Mouse (Mus musculus) limb, embryonic 12.5 days (tissue): ENCODE results near the gene Arhgap32. TPM values are rescaled to one million over a fixed set of nuclear protein-coding genes. Genes with fewer than 3 reads are reported as not detected.

Experiments used
- ATAC-seq: fragments of 200-750 bp; cut with Nextera tagmentation; 2 replicates; pipeline ENCODE4 v1.8.0; 2017; ENCODE audit warnings: low read depth, moderate TSS enrichment; ENCODE audit not compliant: insufficient number of reproducible peaks, insufficient read depth, low FRiP score, low TSS enrichment
- H3K27ac ChIP-seq: fragments of 300-500 bp; sonication (generic); 2 replicates; pipeline ENCODE4 v1.5.1; 2016; ENCODE audit warnings: mild to moderate bottlenecking, moderate library complexity
- H3K27me3 ChIP-seq: fragments of 300-500 bp; sonication (generic); 2 replicates; pipeline ENCODE4 v1.6.1; 2016; ENCODE audit warnings: mild to moderate bottlenecking, moderate library complexity
- H3K36me3 ChIP-seq: fragments of 300-500 bp; sonication (generic); 2 replicates; pipeline ENCODE4 v1.6.1; 2016; ENCODE audit warnings: mild to moderate bottlenecking, moderate library complexity
- H3K4me1 ChIP-seq: fragments of 300-500 bp; sonication (generic); replicated peaks from 2 replicates; pipeline ENCODE4 v1.6.1; 2016
- H3K4me2 ChIP-seq: fragments of 300-500 bp; sonication (generic); 2 replicates; pipeline ENCODE4 v1.6.1; 2016; ENCODE audit warnings: mild to moderate bottlenecking, moderate library complexity
- H3K4me3 ChIP-seq: fragments of 300-500 bp; sonication (generic); replicated peaks from 2 replicates; pipeline ENCODE4 v1.5.1; 2016; ENCODE audit warnings: mild to moderate bottlenecking
- H3K9ac ChIP-seq: fragments of 300-500 bp; sonication (generic); replicated peaks from 2 replicates; pipeline ENCODE4 v1.6.1; 2016; ENCODE audit warnings: mild to moderate bottlenecking, moderate library complexity
- H3K9me3 ChIP-seq: fragments of 300-500 bp; sonication (generic); 2 replicates; pipeline ENCODE4 v1.6.1; 2016; ENCODE audit warnings: mild to moderate bottlenecking, moderate library complexity
- WGBS: fragments of 180-500 bp; shearing (Covaris S2); methylation state at CpG from one replicate; pipeline ENCODE4 v1.1.7; 2016; 5-methylcytosine and 5-hydroxymethylcytosine counted together
- polyA plus RNA-seq: library from polyadenylated mRNA; unstranded; fragments of >200 nt; fragmentation: Nextera tagmentation; extraction: Ambion mirVana; gene quantifications from 2 replicates; pipeline ENCODE4 v1.2.1, GENCODE M21; 2016

Arhgap32 gene
- polyA plus RNA-seq, 1 experiment from 2014 or later, result 4.2 TPM

DNA sequence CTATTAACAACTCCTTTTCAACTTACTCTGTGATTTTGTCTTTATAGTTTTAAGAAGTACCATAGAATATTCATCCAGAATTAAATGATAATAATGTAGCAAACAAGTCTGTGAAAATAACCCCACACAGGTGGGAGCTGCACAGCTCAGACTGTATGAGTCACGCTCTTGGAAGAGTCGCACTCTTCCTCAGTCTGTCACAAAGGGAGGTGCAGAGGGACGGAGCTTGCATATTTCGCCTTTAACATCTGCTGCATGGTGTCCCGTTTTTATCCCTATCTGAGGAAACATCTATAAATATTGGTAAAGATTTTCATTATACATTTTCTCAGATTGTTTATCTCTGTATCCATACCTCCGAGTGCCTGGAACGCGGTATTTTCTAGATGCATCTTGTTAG, 91.2 kb downstream of the Arhgap32 start:
- Histone ChIP-seq H3K4me3 (no peak overlapping the region), H3K9me3 (no peaks in the 10 kb centered on the region)
- no peak for ATAC-seq

DNA sequence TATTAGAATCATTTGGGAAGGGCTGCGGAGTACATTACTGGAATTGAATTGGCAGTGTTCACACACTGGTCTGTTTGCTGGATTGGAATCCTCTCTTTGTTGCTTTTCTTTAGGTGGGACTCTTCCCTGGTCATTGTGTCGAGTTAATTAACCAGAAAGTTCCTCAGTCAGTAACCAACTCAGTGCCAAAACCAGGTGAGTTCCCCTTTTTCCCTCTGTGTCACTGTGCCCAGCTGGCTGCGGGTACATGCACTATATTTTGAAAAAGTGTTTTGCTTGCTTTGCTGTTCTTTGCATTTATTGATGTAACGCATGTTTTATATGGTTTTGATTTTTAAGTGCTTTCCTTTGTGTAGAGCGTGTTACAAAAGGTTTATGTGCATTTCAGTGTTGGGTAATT, 92.1 kb downstream of the Arhgap32 start:
- Histone ChIP-seq H3K27me3 (no peaks in the 10 kb centered on the region), H3K4me3 (no peak overlapping the region), H3K4me1 (no peaks in the 10 kb centered on the region), H3K36me3 (no peaks in the 10 kb centered on the region), H3K9ac (no peak overlapping the region), H3K4me2 (no peak overlapping the region), H3K9me3 (no peaks in the 10 kb centered on the region), H3K27ac (no peak overlapping the region)
- WGBS, result 86% methylated on average over 5 of the region's 5 CpGs
- ATAC-seq, result no peak

More for the DNA sequence above, 91.2 kb downstream of the Arhgap32 start:
- WGBS, result 91% methylated on average over 8 of the region's 8 CpGs
- Histone ChIP-seq H3K9ac (no peak overlapping the region), H3K4me2 (no peak overlapping the region), H3K4me1 (no peaks in the 10 kb centered on the region), H3K27ac (no peak overlapping the region), H3K36me3 (no peaks in the 10 kb centered on the region), H3K27me3 (no peaks in the 10 kb centered on the region)

DNA sequence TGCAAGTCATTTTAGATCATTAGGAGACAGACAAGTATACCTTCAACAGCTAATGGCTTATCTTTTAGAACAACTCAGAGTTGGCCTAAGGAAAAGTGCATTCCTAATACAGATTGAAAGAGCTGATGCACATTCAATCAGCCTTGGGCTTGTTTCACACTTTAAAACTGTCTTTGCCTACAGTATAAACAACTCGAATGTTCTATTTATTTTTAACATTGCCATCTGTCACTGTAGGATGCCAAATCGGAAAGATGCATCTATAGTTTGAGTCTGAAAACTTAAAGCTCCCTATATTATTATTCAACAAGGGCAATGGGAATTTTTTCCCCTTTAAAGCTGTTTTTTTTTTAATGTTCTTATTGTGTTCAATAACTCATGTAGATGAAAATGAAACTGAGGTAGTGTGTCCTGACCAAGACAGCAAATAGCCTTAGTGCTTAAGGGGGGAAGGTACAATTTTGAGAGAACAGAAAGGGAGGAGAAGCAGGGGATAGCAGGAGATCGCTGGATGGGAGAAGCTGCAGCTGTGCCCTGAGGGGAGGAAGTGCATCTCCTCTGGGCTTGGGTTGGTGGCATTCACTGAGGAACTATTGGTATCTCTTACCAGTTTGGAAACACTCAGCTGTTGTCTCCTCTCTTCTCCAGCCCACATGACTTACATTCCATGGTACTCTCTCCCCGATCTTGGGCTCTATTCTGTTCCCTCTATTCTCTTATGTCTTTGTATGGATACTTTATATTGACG, 101.1 kb downstream of the Arhgap32 start:
- 80% methylated on average over 5 of the region's 5 CpGs for WGBS
- Histone ChIP-seq H3K9me3 (no peaks in the 10 kb centered on the region), H3K36me3 (no peaks in the 10 kb centered on the region), H3K4me3 (no peak overlapping the region), H3K27me3 (no peaks in the 10 kb centered on the region), H3K4me1 (no peaks in the 10 kb centered on the region), H3K9ac (no peak overlapping the region), H3K27ac (no peak overlapping the region), H3K4me2 (no peak overlapping the region)
- ATAC-seq, result no peak

DNA sequence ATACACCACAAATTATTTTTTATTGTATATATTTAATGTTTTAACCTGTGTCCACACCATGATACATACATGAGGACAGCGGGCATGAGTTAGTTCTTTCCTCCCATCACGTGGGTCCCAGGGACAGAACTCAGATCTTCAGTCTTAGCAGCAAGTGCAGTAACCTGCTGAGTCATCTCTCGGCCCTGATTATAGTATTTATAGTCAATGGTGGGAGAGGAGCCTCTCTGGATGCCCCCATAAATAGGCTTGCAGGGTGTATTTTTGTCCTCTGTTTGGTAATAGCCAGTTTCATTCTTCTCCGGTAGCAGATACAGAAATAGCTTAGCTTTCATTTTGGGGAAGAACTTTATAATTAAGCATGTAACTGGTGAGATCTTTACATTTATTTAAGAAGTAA, 103.5 kb downstream of the Arhgap32 start:
- H3K27ac ChIP-seq, result no peak overlapping the region
- no peak for ATAC-seq
- 81% methylated on average over 4 of the region's 4 CpGs for WGBS

DNA sequence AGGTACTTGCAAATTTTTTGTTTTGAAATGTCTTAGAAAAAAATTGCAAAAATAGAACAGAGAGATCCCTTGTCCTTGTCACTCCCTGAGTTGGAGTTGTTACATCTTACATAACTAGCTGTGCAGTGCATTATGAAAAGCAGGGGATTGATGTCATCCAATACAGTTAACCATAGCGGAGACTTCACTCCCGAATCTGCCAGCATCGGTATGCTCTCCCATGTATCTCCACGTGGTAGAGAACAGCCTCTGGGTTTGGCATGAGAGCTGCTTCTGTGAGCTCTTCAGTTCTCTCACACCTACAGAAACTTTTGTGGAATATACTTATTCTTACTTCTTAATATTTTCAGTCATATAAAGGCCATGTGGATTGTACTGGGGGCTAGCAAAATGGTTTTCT, 106.2 kb downstream of the Arhgap32 start:
- no peaks in the 10 kb centered on the region for H3K27me3 ChIP-seq
- H3K9me3 ChIP-seq, result no peaks in the 10 kb centered on the region
- no peak overlapping the region for H3K4me3 ChIP-seq
- H3K36me3 ChIP-seq, result no peaks in the 10 kb centered on the region
- no peak overlapping the region for H3K27ac ChIP-seq
- H3K4me1 ChIP-seq, result peaks cover 8% of the 10 kb centered on the region
- no peak overlapping the region for H3K4me2 ChIP-seq
- no peak overlapping the region for H3K9ac ChIP-seq
- 83% methylated on average over 4 of the region's 4 CpGs for WGBS
- ATAC-seq, result no peak

More for the DNA sequence above, 103.5 kb downstream of the Arhgap32 start:
- H3K4me2 ChIP-seq, result no peak overlapping the region
- H3K9ac ChIP-seq, result no peak overlapping the region
- no peaks in the 10 kb centered on the region for H3K36me3 ChIP-seq
- no peaks in the 10 kb centered on the region for H3K9me3 ChIP-seq
- no peak overlapping the region for H3K4me3 ChIP-seq
- no peaks in the 10 kb centered on the region for H3K27me3 ChIP-seq
- H3K4me1 ChIP-seq, result peaks cover 8% of the 10 kb centered on the region

DNA sequence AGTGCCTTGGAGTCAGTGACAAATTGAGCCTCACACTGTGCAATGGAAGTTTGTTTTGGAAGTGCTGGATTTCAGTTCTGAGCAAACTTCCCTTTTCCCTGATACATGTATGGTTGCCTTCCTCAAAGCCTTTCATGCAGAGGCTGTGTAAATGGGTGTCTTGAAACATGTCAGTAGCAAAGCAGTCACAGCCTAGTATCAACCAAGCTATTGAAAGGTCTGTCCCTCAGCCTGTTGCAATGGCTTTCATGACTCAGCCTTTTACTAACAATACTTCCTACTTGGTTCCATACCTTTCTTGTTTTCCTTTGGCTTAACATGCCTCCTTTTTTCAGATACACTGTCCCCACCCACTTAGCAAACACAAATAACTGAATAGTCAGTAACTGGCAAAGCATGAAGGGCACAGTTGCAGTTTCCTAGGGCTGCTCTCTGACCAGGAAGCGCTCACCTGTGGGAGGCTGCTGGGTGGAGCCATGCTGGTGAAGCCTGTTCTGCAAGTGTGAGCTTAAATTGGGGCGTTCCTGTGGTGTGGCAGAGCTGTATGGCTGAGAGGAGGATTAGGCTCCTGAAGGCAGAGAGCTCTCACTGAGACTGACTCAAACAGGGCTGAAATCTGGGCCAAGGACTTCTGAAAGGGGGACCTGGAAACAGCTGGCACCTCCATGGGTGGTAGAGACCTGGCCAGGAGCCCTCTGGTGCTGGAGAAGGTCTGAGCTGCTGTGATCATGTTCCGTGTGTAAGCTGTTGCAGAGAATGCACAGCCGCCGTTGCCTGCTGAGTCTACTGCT, 108.0 kb downstream of the Arhgap32 start:
- Histone ChIP-seq H3K36me3 (no peaks in the 10 kb centered on the region), H3K27ac (no peak overlapping the region), H3K9ac (no peak overlapping the region), H3K27me3 (no peaks in the 10 kb centered on the region), H3K4me1 (peaks cover 8% of the 10 kb centered on the region), H3K9me3 (no peaks in the 10 kb centered on the region), H3K4me3 (no peak overlapping the region), H3K4me2 (no peak overlapping the region)
- 34% methylated on average over 5 of the region's 5 CpGs for WGBS
- no peak; the same call in 1 of the 2 replicates for ATAC-seq

DNA sequence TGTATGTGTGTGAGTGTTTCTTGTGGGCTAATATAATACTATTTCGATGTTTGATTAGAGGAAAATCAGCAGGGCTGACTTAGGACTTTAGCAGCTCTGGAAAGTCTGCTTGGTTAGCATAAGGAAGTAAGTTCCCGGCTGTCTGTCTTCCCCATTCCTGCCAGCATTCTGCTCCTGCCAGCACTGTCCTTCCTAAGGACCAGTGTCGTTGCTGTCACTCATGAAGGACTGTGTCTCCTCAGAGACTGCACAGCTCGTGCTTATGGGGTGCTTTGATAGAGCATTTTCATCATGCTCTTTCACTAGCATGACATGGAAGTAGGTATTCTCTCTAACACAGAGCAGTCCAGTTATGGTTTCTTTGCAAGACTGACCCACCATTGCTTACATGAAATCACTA, 109.0 kb downstream of the Arhgap32 start:
- H3K9me3 ChIP-seq, result no peaks in the 10 kb centered on the region
- no peak overlapping the region for H3K4me2 ChIP-seq
- no peak overlapping the region for H3K4me3 ChIP-seq
- 75% methylated on average over 4 of the region's 4 CpGs for WGBS
- H3K4me1 ChIP-seq, result peaks cover 8% of the 10 kb centered on the region
- H3K27ac ChIP-seq, result no peak overlapping the region
- no peaks in the 10 kb centered on the region for H3K36me3 ChIP-seq
- ATAC-seq, result no peak
- H3K9ac ChIP-seq, result no peak overlapping the region
- H3K27me3 ChIP-seq, result no peaks in the 10 kb centered on the region

DNA sequence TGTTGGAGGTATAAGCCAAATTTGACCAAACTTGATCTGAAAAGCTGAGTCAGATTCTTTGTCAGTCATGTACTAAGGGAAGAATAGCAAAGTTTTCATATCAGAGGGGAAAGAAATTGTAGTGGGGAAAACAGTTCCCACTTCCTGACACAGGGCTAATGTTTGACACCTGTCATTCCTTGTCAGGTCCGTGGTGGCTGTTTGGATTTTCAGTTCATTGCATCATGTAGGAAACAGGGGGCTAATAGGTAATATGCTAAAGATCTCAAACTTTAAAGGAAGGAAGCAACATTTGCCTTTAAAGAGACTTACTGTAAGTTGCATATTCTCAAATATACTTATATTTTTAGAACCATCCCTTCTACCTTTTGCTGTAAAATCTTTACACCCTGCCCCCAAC, 109.6 kb downstream of the Arhgap32 start:
- 68% methylated on average over 1 of the region's 1 CpGs for WGBS
- H3K9ac ChIP-seq, result no peak overlapping the region
- no peak overlapping the region for H3K4me3 ChIP-seq
- H3K4me1 ChIP-seq, result peaks cover 8% of the 10 kb centered on the region
- no peak overlapping the region for H3K4me2 ChIP-seq
- no peak for ATAC-seq
- no peaks in the 10 kb centered on the region for H3K27me3 ChIP-seq
- no peaks in the 10 kb centered on the region for H3K9me3 ChIP-seq
- no peaks in the 10 kb centered on the region for H3K36me3 ChIP-seq
- no peak overlapping the region for H3K27ac ChIP-seq

DNA sequence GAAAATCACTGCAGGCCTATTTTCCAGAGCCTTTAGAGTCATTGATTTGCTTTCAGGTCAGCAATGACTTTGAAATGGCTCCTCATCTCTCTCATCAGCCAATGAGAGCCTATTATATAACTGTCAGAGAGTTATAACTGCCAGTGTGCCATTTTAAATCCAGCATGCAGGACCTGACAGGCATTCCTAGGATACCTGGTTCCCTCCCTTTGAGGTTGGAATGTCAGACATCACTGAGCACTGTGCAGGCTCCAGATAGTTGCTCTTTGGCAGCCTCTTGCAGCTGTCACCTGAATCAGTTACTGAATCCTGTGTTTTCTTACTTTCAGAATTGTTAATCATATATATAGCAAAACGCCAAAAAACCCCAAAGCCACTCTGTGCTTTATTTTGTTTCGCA, 111.1 kb downstream of the Arhgap32 start:
- H3K27ac ChIP-seq, result no peak overlapping the region
- no peak for ATAC-seq
- H3K4me1 ChIP-seq, result peaks cover 8% of the 10 kb centered on the region
- H3K4me2 ChIP-seq, result no peak overlapping the region
- H3K9ac ChIP-seq, result no peak overlapping the region
- H3K27me3 ChIP-seq, result no peaks in the 10 kb centered on the region
- no peak overlapping the region for H3K4me3 ChIP-seq
- H3K9me3 ChIP-seq, result no peaks in the 10 kb centered on the region
- no peaks in the 10 kb centered on the region for H3K36me3 ChIP-seq
- WGBS, result 85% methylated on average over 2 of the region's 2 CpGs

DNA sequence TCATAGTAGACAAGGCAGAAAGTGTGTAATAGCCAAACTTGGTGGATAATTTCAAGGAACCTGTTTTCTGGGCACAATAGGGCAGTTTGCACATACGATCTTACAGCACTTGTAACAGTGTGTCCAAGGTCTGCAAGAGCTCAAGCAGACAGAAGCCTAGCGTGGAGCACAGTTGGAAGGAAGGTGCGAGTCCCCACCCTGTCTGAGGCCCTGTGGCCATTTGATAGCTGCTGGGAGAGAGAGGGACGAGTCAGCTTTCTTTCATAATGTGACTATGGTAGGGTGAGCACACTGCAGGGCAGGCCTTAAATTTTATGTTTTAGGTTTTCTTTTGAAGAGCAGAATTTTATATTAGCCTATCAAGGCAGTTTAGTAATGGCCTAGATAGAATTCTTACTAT, 117.7 kb downstream of the Arhgap32 start:
- Histone ChIP-seq H3K4me3 (no peak overlapping the region), H3K9ac (no peak overlapping the region), H3K36me3 (no peaks in the 10 kb centered on the region), H3K9me3 (no peaks in the 10 kb centered on the region), H3K4me2 (no peak overlapping the region), H3K27ac (no peak overlapping the region), H3K27me3 (no peaks in the 10 kb centered on the region), H3K4me1 (no peaks in the 10 kb centered on the region)
- ATAC-seq, result no peak
- WGBS, result 68% methylated on average over 4 of the region's 4 CpGs

DNA sequence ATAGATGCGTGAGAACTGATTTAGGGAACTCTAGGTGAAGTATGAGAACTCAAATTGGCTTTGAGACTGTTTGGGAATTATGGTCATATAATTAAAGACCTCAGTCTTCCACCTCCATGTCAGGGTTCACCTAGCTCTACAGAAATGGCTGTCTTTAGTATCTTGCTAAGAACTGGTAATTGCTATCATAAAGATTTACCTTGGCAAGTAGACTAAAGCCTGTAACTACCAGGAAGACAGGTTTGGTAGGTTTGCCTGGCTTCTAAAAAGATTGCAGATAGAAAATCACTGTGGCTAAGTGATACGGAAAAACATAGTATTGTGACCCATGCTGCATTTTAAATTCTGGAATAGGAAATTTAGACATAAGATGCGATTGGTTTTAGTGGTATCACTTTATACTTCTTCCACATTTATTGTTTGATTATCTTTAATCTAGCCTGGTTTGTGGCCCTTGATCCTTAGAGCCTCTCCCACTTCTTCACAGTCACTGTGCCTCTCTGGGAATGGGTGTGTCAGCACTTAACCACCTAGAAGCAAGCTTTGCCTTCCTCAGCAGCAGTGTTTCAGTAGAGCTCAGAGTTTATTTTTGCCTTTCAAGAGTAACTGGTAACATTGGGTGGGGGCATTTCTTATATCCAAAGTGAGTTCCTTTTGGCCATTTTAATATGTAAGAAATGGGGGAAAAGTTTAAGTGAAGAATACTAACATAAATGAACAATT, 119.0 kb downstream of the Arhgap32 start:
- H3K36me3 ChIP-seq, result no peaks in the 10 kb centered on the region
- no peak for ATAC-seq
- no peak overlapping the region for H3K4me2 ChIP-seq
- H3K27me3 ChIP-seq, result no peaks in the 10 kb centered on the region
- no peaks in the 10 kb centered on the region for H3K4me1 ChIP-seq
- no peak overlapping the region for H3K4me3 ChIP-seq
- WGBS, result 82% methylated on average over 3 of the region's 3 CpGs
- no peaks in the 10 kb centered on the region for H3K9me3 ChIP-seq
- no peak overlapping the region for H3K9ac ChIP-seq
- no peak overlapping the region for H3K27ac ChIP-seq
